Comparison of ENCODE assay signal across 11 mouse cellular contexts in the genomic region with DNA sequence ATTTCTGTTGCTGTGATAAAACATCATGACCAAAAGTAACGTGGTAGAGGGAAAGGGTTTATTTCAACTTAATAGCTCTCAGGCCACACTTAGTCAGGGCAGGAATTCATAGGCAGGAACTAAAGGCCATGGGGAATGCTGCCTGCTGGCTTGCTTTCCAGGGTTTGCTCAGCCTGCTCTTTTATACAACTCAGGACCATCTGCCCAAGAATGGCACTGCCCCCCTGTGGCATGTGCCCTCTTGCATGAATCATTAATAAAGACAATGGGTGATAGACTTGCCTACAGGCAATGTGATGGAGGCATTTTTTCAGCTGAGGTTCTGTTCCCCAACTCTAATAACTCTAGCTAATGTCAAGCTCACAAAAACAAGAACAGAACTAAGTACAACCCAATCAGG.
"Had no signal": no experiment of that assay in that cellular context is flagged by ENCODE, and none has a peak within 500 bp of the region (broad histone marks: within the 10 kb centered on the region; RNA-seq: fewer than 3 reads in every experiment).

No protein-coding gene starts in this region.

- H3K9ac ChIP-seq: liver, embryonic 13.5 days; midbrain, embryonic 13.5 days had no signal

- DNase-seq: kidney, adult 18-20 months; kidney, postnatal 14 days; left cerebral cortex, postnatal 4 days; liver, embryonic 13.5 days; lung, adult 2 months; lung, postnatal 36 days; spleen, adult 18-20 months; thymus, adult 18-20 months; thymus, postnatal 14 days had no signal

- H3K27ac ChIP-seq: liver, embryonic 13.5 days; midbrain, embryonic 13.5 days had no signal

- ATAC-seq: lung, postnatal 0 days; midbrain, embryonic 13.5 days had no signal

- H3K9me3 ChIP-seq: liver, embryonic 13.5 days; midbrain, embryonic 13.5 days had no signal

- H3K4me3 ChIP-seq: liver, embryonic 13.5 days; midbrain, embryonic 13.5 days had no signal

- H3K27me3 ChIP-seq: liver, embryonic 13.5 days; midbrain, embryonic 13.5 days had no signal

- H3K4me1 ChIP-seq: liver, embryonic 13.5 days; midbrain, embryonic 13.5 days had no signal

- H3K4me2 ChIP-seq: liver, embryonic 13.5 days; midbrain, embryonic 13.5 days had no signal
